Mouse (Mus musculus): Measurements from ENCODE around the gene Serpinb1a.
"Not testable (repeated sequence)": the region's sequence is repeated elsewhere in the genome, so short reads cannot be mapped to it uniquely, and the experiment has no call there.

Gene Serpinb1a

GRCm38 (mm10) chr13:32850668-32851404 is at the start of gene Serpinb1a:
Gene Serpinb1a (minus strand): TSS chr13:32851185.
- DNase-seq = peak; percentile 27

DNA sequence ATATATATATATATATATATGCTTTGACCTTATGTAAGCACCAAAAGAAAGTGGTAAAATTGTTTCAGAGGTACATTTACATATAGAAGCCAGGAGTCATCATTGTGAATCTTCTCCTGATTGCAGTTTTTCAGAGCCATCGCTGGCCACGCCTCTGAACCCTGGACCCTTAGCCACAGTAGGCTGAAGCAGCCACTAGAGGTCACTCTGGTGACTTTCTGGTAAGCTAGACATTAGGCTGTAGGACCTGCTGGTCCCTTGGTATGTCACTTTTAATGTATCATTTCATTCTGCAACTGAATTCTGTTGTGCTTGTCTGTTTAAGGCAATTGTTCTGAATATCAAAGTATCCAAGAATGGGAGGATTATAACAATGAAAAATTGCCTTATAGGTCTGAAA is 49.7 kb upstream of the Serpinb1a start:
- peak; percentile 35 for DNase-seq

DNA sequence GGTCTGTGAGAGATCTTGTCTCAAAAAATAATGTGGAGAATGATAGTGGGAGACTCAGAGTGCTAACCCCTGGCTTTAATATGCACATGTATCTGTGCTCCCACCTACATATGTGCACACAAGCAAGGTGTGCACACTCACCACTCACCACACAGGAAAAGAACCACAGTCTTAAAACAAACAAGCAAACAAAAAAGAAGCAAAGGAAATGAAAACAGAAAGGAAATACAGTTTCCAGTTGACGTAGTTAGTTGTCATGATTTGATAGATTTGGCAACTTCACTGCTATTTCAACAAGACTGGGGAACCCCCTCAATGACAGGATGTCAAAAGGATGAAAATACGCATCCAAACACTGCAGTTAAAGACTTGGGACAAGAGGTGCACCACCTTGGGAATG is 48.1 kb upstream of the Serpinb1a start:
- DNase-seq = not testable (repeated sequence)

GRCm38 (mm10) chr13:32898111-32898510 is 47.1 kb upstream of the Serpinb1a start, which contains the start of gene Serpinb1c:
Gene Serpinb1c (minus strand): TSS chr13:32898211.
- no peak for DNase-seq

DNA sequence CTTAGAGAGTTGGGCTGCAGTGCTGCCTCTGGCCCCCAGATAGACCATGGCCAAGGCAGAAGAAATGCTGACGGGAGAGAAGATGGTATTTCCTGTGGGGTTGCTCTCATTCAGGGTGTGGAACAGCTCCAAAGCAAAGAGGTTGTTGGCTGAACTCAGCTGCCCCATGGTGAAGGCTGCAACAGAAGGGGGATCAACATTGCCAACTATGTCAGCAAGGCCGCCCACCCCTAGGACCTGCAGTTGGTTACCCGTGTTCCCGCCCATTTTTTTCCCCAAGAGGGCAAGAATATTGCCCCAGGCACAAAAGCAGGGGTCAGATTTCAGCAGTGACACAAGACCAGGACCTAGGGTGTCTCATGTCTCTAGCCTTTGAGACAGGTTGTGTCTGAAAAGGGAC is 45.9 kb upstream of the Serpinb1a start:
- DNase-seq = no peak

DNA sequence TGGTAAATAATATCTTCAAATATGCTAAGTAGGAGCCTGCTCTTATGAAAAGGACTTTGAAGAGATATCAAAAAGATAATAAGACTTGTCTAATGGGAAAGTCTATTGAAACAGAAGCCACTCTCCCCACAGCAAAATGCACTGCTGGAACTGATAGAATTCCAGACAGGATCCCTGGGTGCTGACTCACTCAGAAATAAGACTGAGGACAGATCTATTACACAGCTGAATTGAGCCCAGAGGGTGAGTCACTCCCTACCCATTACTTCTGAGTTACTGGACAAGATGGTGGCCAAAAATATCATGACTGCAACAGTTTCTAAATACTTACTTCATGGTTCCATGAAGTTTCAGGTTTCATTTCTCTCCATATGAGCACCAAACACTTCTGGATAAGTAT is 33.8 kb upstream of the Serpinb1a start:
- no peak for DNase-seq

GRCm38 (mm10) chr13:32873862-32874261 is 22.9 kb upstream of the Serpinb1a start:
- no peak for DNase-seq

DNA sequence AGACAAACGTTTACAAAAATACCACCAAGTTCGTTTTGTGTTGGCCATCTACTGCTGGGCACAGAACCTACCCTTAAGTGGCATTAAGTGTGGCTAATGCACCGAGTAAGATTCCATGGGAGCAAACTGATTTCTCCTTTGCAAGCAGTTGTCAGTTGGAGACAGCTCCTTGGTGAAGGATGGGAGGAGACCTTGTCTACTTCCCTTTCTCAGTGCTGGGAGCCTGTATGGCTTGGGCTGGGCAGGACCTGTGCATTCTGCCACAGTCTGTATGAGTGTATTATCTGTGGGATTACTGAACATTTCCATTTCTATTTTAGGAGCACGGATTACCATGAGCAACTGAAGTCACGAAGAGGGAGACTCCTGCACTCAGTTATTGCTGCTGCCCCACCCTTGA is 17.9 kb upstream of the Serpinb1a start:
- DNase-seq = no peak

DNA sequence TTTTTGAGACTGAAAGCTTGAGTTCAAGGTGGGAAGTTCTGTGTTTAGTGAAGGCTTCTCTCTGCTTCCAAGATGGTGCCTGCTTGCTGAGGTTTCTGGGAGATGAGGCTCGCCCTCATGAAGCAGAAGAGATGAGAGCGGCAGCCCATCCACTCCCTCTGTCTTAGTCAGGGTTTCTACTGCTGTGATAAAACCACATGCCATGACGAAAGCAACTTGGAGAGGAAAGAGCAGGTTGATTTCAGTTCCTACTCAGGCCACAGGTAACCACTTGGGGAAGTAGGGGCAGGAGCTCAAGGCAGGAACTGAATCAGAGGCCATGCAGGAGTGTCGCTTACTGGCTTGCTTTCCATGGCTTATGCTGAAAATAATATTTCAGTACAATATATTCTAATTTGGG is 17.2 kb upstream of the Serpinb1a start:
- not testable (repeated sequence) for DNase-seq

DNA sequence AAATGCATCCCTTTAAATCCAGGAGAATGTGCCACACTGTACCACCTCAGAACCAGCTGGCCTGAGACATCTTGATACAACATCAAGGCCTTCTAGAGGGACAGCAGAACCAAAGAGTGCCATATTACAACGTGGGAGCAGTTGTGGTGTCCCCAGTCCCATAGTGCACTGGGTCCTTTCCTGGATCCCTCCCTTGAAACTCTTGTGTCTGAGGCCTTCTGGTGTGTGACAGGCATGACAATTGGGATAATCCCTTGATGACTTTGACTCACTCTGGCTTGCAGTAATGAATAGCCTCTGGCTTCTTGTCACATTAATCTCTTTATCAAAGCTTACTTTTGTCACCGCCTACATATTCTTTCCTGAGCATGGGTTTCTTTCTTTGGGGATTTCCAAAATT is 16.0 kb upstream of the Serpinb1a start:
- DNase-seq = no peak

DNA sequence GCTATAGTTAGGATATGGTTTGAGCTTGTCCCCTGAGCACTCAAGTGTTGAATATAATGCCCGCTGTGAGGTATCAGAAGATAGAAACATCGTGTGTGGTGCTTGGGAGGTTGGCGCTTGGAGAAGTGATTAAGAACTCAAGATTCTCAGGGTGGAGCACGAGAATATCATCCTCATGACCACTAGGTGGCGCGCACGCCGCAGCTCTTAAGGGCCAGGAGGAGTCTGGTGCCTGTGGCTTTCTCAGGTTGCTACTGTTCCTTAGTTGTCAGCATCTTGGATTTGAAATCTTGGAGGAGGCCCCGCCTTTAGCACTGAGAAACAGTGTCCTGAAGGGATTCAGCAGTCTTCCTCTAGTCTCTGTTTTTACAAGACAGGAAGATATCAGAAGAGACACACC is 15.5 kb upstream of the Serpinb1a start:
- peak; percentile 71 for DNase-seq

GRCm38 (mm10) chr13:32865591-32865990 is 14.6 kb upstream of the Serpinb1a start:
- DNase-seq = no peak

DNA sequence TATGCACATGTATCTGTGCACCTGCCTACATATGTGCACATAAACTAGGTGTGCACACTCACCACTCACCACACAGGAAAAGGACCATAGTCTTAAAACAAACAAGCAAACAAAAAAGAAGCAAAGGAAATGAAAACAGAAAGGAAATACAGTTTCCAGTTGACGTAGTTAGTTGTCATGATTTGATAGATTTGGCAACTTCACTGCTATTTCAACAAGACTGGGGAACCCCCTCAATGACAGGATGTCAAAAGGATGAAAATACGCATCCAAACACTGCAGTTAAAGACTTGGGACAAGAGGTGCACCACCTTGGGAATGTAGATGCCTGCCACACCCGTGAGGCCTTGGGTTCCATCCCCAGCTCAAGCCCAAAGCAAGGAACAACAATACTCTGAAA is 13.5 kb upstream of the Serpinb1a start:
- not testable (repeated sequence) for DNase-seq

GRCm38 (mm10) chr13:32863456-32863855 is 12.5 kb upstream of the Serpinb1a start:
- DNase-seq = no peak

DNA sequence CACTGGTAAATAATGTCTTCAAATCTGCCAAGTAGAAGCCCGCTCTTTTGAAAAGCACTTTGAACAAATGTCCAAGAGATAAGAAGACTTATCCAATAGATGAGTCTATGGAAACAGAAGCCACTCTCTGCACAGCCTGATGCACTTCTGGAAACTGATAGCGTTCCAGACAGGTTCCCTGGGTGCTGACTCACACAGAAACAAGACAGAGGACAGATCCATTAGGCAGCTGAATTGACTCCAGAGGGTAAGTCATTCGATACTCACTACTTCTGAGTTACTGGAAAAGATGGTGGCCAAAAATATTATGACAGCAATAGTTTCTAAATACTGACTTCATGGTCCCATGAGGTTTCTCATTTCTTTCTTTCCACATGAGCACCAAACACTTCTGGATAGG is 9.8 kb upstream of the Serpinb1a start:
- DNase-seq = no peak

DNA sequence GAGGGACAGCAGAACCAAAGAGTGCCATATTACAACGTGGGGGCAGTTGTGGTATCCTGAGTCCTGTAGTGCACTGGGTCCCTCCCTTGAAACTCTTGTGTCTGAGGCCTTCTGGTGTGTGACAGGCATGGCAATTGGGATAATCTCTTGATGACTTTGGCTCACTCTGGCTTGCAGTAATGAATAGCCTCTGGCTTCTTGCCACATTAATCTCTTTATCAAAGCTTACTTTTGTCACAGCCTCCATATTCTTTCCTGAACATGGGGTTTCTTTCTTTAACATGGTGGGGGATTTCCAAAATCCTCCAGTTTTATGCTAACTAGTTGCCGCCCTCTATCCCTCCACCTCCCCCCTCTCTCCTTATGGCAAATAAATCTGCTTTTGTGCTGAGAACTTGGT is 2.1 kb upstream of the Serpinb1a start:
- no peak for DNase-seq

DNA sequence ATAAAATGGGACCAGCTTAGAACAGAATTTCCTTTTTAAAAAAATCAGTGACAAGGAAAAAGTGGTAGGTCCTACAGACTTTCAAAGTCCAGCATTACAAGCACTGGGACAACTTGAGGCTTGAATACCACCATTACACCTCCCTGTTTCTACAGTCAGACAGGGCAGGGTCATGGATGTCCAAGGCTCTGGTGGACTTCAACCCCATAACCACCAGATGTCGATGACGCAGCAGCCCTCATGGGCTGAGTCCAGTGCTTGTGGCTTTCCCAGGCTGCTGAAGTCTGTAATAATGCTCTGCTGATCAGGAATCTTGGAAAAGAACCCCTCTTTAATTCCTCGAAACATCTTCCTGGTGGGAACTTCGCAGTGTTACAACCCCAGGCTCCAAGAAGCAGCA is 1.6 kb upstream of the Serpinb1a start:
- DNase-seq = no peak

- DNase-seq = peak; percentile 40
Observed at GRCm38 (mm10) chr13:32851967-32852366, 982 bp upstream of the Serpinb1a start.

GRCm38 (mm10) chr13:32850156-32850555 is 829 bp downstream of the Serpinb1a start:
- no peak for DNase-seq

DNA sequence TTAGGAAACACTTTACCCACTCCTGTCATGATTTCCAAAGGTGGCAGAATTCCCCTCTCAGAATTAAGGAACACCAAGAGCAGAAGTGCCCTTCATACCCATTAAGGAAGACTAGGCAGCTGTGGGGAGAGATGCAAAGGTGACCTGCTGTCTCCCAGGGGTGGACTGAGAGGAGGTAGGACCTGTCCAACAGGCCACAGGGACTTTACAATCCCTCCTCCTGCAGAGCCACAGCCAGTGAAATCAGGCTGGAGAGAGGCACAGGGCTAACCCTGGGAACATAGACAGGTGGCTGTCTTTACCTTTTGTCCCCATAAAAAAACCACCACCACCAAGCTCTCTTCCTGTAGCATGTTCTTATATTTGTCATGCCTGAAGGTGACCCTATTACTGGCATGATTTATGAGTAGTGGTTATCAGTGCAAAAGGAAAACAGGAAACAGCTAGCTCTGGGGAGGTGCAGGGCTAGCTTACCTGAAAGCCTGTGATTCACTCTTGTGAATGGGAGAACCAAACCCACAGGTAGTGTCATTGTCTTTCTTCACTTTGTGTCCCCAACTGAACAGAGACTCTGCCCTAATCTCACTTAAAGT is 1.4 kb downstream of the Serpinb1a start:
- no peak for DNase-seq

- no peak for DNase-seq
Observed at GRCm38 (mm10) chr13:32849092-32849491, 1.9 kb downstream of the Serpinb1a start.

- DNase-seq = no peak
Observed at GRCm38 (mm10) chr13:32846221-32846620, 4.8 kb downstream of the Serpinb1a start.

- no peak for DNase-seq
Observed at GRCm38 (mm10) chr13:32841349-32841748, 9.6 kb downstream of the Serpinb1a start.

- DNase-seq = no peak
Observed at GRCm38 (mm10) chr13:32839314-32839713, 11.7 kb downstream of the Serpinb1a start.

GRCm38 (mm10) chr13:32834513-32834912 is 16.5 kb downstream of the Serpinb1a start:
- no peak for DNase-seq
